Mouse (Mus musculus) heart, postnatal 0 days (tissue): Measurements from ENCODE around the gene Pigp. TPM values are rescaled to one million over a fixed set of nuclear protein-coding genes. Genes with fewer than 3 reads are reported as not detected.
A peak's percentile ranks its signal among the peaks of the same experiment; 100 is the strongest.

Experiments used
- ATAC-seq: fragments of 200-750 bp; cut with Nextera tagmentation; 2 replicates; pipeline ENCODE4 v1.8.0; 2017; ENCODE audit warnings: low read depth, moderate number of reproducible peaks, moderate library complexity; ENCODE audit not compliant: insufficient read depth
- DNase-seq: peaks from one replicate; pipeline ENCODE4 v3.0.0-alpha.2; 2016; ENCODE audit warnings: low spot score
- H3K27ac ChIP-seq: fragments of 300-500 bp; sonication (generic); 2 replicates; pipeline ENCODE4 v1.5.1; 2014; ENCODE audit warnings: low read depth, mild to moderate bottlenecking
- H3K27me3 ChIP-seq: fragments of 300-500 bp; sonication (generic); 2 replicates; pipeline ENCODE4 v1.6.1; 2014; ENCODE audit warnings: low read length, mixed read lengths; ENCODE audit not compliant: control insufficient read depth, insufficient read depth
- H3K36me3 ChIP-seq: fragments of 300-500 bp; sonication (generic); replicated peaks from 2 replicates; pipeline ENCODE4 v1.6.1; 2014; ENCODE audit warnings: low read length, mixed read lengths; ENCODE audit not compliant: control insufficient read depth, insufficient read depth
- H3K4me1 ChIP-seq: fragments of 300-500 bp; sonication (generic); 2 replicates; pipeline ENCODE4 v1.6.1; 2014; ENCODE audit warnings: antibody characterized with exemption; ENCODE audit not compliant: control insufficient read depth, insufficient read depth
- H3K4me2 ChIP-seq: fragments of 300-500 bp; sonication (generic); 2 replicates; pipeline ENCODE4 v1.6.1; 2014; ENCODE audit warnings: low read depth, mild to moderate bottlenecking, low read length, moderate library complexity
- H3K4me3 ChIP-seq: fragments of 300-500 bp; sonication (generic); 2 replicates; pipeline ENCODE4 v1.5.1; 2014; ENCODE audit warnings: low read depth, low read length
- H3K9ac ChIP-seq: fragments of 300-500 bp; sonication (generic); replicated peaks from 2 replicates; pipeline ENCODE4 v1.6.1; 2014; ENCODE audit warnings: low read depth, low read length, mixed read lengths
- H3K9me3 ChIP-seq: fragments of 300-500 bp; sonication (generic); replicated peaks from 2 replicates; pipeline ENCODE4 v1.6.1; 2016; ENCODE audit warnings: low read length; ENCODE audit not compliant: control insufficient read depth
- CTCF ChIP-seq: IDR thresholded peaks from 2 replicates; pipeline ENCODE4 v1.5.1; 2016; ENCODE audit warnings: antibody characterized with exemption, control low read depth, low read depth
- EP300 ChIP-seq: IDR thresholded peaks from 2 replicates; pipeline ENCODE4 v1.6.1; 2016; ENCODE audit warnings: antibody characterized with exemption, low read depth
- WGBS: fragments of 180-500 bp; shearing (Covaris S2); extraction: QIAGEN DNeasy Blood & Tissue Kit; methylation state at CpG from one replicate; pipeline ENCODE4 v1.1.7; 2014; 5-methylcytosine and 5-hydroxymethylcytosine counted together
- polyA plus RNA-seq: library from polyadenylated mRNA; unstranded; fragments of >200 nt; fragmentation: Nextera tagmentation; extraction: Ambion mirVana; gene quantifications from 2 replicates; pipeline ENCODE4 v1.2.1, GENCODE M21; 2015
- total RNA-seq: library from RNA; depleted of rRNA; stranded (reverse); fragments of >200 nt; gene quantifications from 2 replicates; pipeline ENCODE4 v1.2.3, GENCODE M21; 2014; ENCODE audit warnings: low replicate concordance

The Pigp gene
- total and polyA plus RNA-seq, 2 experiments from 2014 or later: 134 to 229 TPM

GRCm38 (mm10) chr16:94331886-94332252, 39.8 kb downstream of the Pigp start:
- Histone ChIP-seq H3K4me2 (no peak overlapping the region), H3K9me3 (no peaks in the 10 kb centered on the region), H3K4me1 (0 out of 2 replicates have a peak, but pooled peaks cover 3% of the 10 kb centered on the region), H3K9ac (no peak overlapping the region), H3K27me3 (no peaks in the 10 kb centered on the region), H3K36me3 (no peaks in the 10 kb centered on the region), H3K4me3 (no peak overlapping the region), H3K27ac (no peak overlapping the region)
- WGBS: 60% methylated on average over 5 of the region's 5 CpGs
- TF ChIP-seq EP300: no peak
- peak; percentile 74 for TF ChIP-seq CTCF
- DNase-seq: peak; percentile 29
- ATAC-seq: no peak

GRCm38 (mm10) chr16:94331233-94331885, 40.3 kb downstream of the Pigp start:
- no peak overlapping the region for H3K4me2 ChIP-seq

GRCm38 (mm10) chr16:94330429-94330828, 41.2 kb downstream of the Pigp start:
- no peak for TF ChIP-seq CTCF
- TF ChIP-seq EP300: no peak
- H3K4me2 ChIP-seq: no peak overlapping the region
- 84% methylated on average over 5 of the region's 5 CpGs for WGBS
- 0 out of 2 replicates have a peak, but pooled peaks cover 3% of the 10 kb centered on the region for H3K27me3 ChIP-seq
- 0 out of 2 replicates have a peak, but pooled peaks cover 3% of the 10 kb centered on the region for H3K4me1 ChIP-seq
- H3K4me3 ChIP-seq: no peak overlapping the region
- H3K9me3 ChIP-seq: no peaks in the 10 kb centered on the region
- H3K9ac ChIP-seq: no peak overlapping the region
- H3K36me3 ChIP-seq: no peaks in the 10 kb centered on the region
- no peak for ATAC-seq
- no peak for DNase-seq
- H3K27ac ChIP-seq: no peak overlapping the region

More at GRCm38 (mm10) chr16:94331233-94331885, 40.3 kb downstream of the Pigp start:
- Histone ChIP-seq H3K9ac (no peak overlapping the region), H3K27me3 (0 out of 2 replicates have a peak, but pooled peaks cover 3% of the 10 kb centered on the region), H3K4me1 (0 out of 2 replicates have a peak, but pooled peaks cover 3% of the 10 kb centered on the region), H3K36me3 (no peaks in the 10 kb centered on the region), H3K4me3 (no peak overlapping the region), H3K27ac (no peak overlapping the region), H3K9me3 (no peaks in the 10 kb centered on the region)
- DNase-seq (no peak), ATAC-seq (no peak)
- no peak for TF ChIP-seq CTCF
- no peak for TF ChIP-seq EP300
- WGBS: 83% methylated on average over 9 of the region's 9 CpGs

GRCm38 (mm10) chr16:94328881-94329867, 42.5 kb downstream of the Pigp start:
- Histone ChIP-seq H3K4me2 (peak overlapping the region; percentile 93), H3K4me3 (peak overlapping the region; percentile 71), H3K27me3 (0 out of 2 replicates have a peak, but pooled peaks cover 3% of the 10 kb centered on the region), H3K9me3 (no peaks in the 10 kb centered on the region), H3K4me1 (0 out of 2 replicates have a peak, but pooled peaks cover 3% of the 10 kb centered on the region), H3K27ac (no peak overlapping the region), H3K9ac (no peak overlapping the region; the same call in 1 of the 2 replicates), H3K36me3 (no peaks in the 10 kb centered on the region)
- TF ChIP-seq EP300: no peak
- TF ChIP-seq CTCF: no peak
- WGBS: 24% methylated on average over 25 of the region's 25 CpGs
- no peak for ATAC-seq
- DNase-seq: no peak

GRCm38 (mm10) chr16:94327781-94328711, 43.6 kb downstream of the Pigp start, which contains the start of gene Ripply3:
Gene Ripply3 (plus strand): TSS chr16:94328420.
- H3K36me3 ChIP-seq: no peaks in the 10 kb centered on the region
- H3K27me3 ChIP-seq: 0 out of 2 replicates have a peak, but pooled peaks cover 3% of the 10 kb centered on the region
- peak within 1 kb of the TSS; percentile 93 for H3K4me2 ChIP-seq
- no peaks in the 10 kb centered on the region for H3K9me3 ChIP-seq
- under 1% methylated on average over 63 of the region's 63 CpGs for WGBS
- peak within 1 kb of the TSS; percentile 71 for H3K4me3 ChIP-seq
- ATAC-seq (peak; percentile 71), DNase-seq (peak; percentile 35)
- H3K9ac ChIP-seq: peak within 1 kb of the TSS; percentile 62
- peak within 1 kb of the TSS; percentile 33; the same call in 1 of the 2 replicates for H3K27ac ChIP-seq
- TF ChIP-seq EP300 (no peak), CTCF (no peak)
- 0 out of 2 replicates have a peak, but pooled peaks cover 3% of the 10 kb centered on the region for H3K4me1 ChIP-seq
